Mouse (Mus musculus) intestine, embryonic 14.5 days (tissue): ENCODE measurements around the gene Ate1. TPM values are rescaled to one million over a fixed set of nuclear protein-coding genes. Genes with fewer than 3 reads are reported as not detected.

Experiments
- ATAC-seq: fragments of 200-750 bp; cut with Nextera tagmentation; replicated peaks from 2 replicates; pipeline ENCODE4 v1.8.0; 2017; ENCODE audit warnings: low read depth, moderate number of reproducible peaks, moderate TSS enrichment, moderate library complexity; ENCODE audit not compliant: low FRiP score, low TSS enrichment
- DNase-seq: peaks from one replicate; pipeline ENCODE4 v3.0.0-alpha.2; 2018; ENCODE audit warnings: low spot score
- H3K27ac ChIP-seq: fragments of 300-500 bp; sonication (generic); 2 replicates; pipeline ENCODE4 v1.5.1; 2014; ENCODE audit warnings: low read depth, mild to moderate bottlenecking, control low read depth
- H3K27me3 ChIP-seq: fragments of 300-500 bp; sonication (generic); replicated peaks from 2 replicates; pipeline ENCODE4 v1.6.1; 2014; ENCODE audit warnings: low read length, control low read depth; ENCODE audit not compliant: control insufficient read depth, insufficient read depth
- H3K36me3 ChIP-seq: fragments of 300-500 bp; sonication (generic); 2 replicates; pipeline ENCODE4 v1.6.1; 2014; ENCODE audit warnings: low read length, control low read depth; ENCODE audit not compliant: control insufficient read depth, insufficient read depth
- H3K4me1 ChIP-seq: fragments of 300-500 bp; sonication (generic); replicated peaks from 2 replicates; pipeline ENCODE4 v1.6.1; 2014; ENCODE audit warnings: low read length, control low read depth, mixed read lengths; ENCODE audit not compliant: control insufficient read depth, insufficient read depth
- H3K4me2 ChIP-seq: fragments of 300-500 bp; sonication (generic); 2 replicates; pipeline ENCODE4 v1.6.1; 2014; ENCODE audit warnings: low read length
- H3K4me3 ChIP-seq: fragments of 300-500 bp; sonication (generic); 2 replicates; pipeline ENCODE4 v1.5.1; 2014; ENCODE audit warnings: low read depth, low read length, control low read depth, mixed read lengths
- H3K9ac ChIP-seq: fragments of 300-500 bp; sonication (generic); 2 replicates; pipeline ENCODE4 v1.6.1; 2014; ENCODE audit warnings: mild to moderate bottlenecking, low read length
- H3K9me3 ChIP-seq: fragments of 300-500 bp; sonication (generic); 2 replicates; pipeline ENCODE4 v1.6.1; 2016; ENCODE audit warnings: low read length, control low read depth; ENCODE audit not compliant: control insufficient read depth
- WGBS: fragments of 180-500 bp; shearing (Covaris S2); extraction: QIAGEN DNeasy Blood & Tissue Kit; methylation state at CpG from one replicate; pipeline ENCODE4 v1.1.7; 2014; 5-methylcytosine and 5-hydroxymethylcytosine counted together
- polyA plus RNA-seq: library from polyadenylated mRNA; unstranded; fragments of >200 nt; fragmentation: Nextera tagmentation; extraction: Ambion mirVana; gene quantifications from 2 replicates; pipeline ENCODE4 v1.2.1, GENCODE M21; 2014

Gene Ate1
- polyA plus RNA-seq, 1 experiment from 2014 or later: 63.1 TPM

- Histone ChIP-seq H3K36me3 (no peaks in the 10 kb centered on the region), H3K4me2 (no peak overlapping the region), H3K4me3 (no peak overlapping the region), H3K4me1 (no peaks in the 10 kb centered on the region), H3K9ac (no peak overlapping the region), H3K9me3 (no peaks in the 10 kb centered on the region), H3K27me3 (no peaks in the 10 kb centered on the region), H3K27ac (no peak overlapping the region)
- DNase-seq: no peak
- ATAC-seq: no peak
- 57% methylated on average over 5 of the region's 5 CpGs for whole genome bisulfite sequencing
These were observed 32.6 kb upstream of the Ate1 start for GRCm38 (mm10) chr7:130552780-130553179.

GRCm38 (mm10) chr7:130547635-130548175, 27.5 kb upstream of the Ate1 start:
- no peak overlapping the region for H3K9ac ChIP-seq
- no peak overlapping the region for H3K27ac ChIP-seq
- DNase-seq: no peak
- H3K27me3 ChIP-seq: no peaks in the 10 kb centered on the region
- H3K9me3 ChIP-seq: no peaks in the 10 kb centered on the region
- peaks cover 8% of the 10 kb centered on the region; the same call in 1 of the 2 replicates for H3K4me1 ChIP-seq
- H3K4me2 ChIP-seq: peak overlapping the region; percentile 6; the same call in 1 of the 2 replicates
- 0 out of 2 replicates have a peak overlapping the region, but pooled peaks have one; percentile 90 for H3K4me3 ChIP-seq
- ATAC-seq: no peak
- WGBS: 76% methylated on average over 12 of the region's 12 CpGs
- H3K36me3 ChIP-seq: peaks cover 25% of the 10 kb centered on the region

GRCm38 (mm10) chr7:130546791-130547484, 26.8 kb upstream of the Ate1 start:
- peak overlapping the region; percentile 100 for H3K27ac ChIP-seq
- peak; percentile 96 for ATAC-seq
- DNase-seq: peak; percentile 98
- no peaks in the 10 kb centered on the region for H3K9me3 ChIP-seq
- H3K36me3 ChIP-seq: peaks cover 33% of the 10 kb centered on the region
- H3K4me2 ChIP-seq: peak overlapping the region; percentile 73
- peak overlapping the region; percentile 98 for H3K9ac ChIP-seq
- peak overlapping the region; percentile 90 for H3K4me3 ChIP-seq
- no peaks in the 10 kb centered on the region for H3K27me3 ChIP-seq
- peaks cover 8% of the 10 kb centered on the region; the same call in 1 of the 2 replicates for H3K4me1 ChIP-seq
- WGBS: under 1% methylated on average over 83 of the region's 84 CpGs

GRCm38 (mm10) chr7:130546421-130546790, 26.2 kb upstream of the Ate1 start:
- H3K4me3 ChIP-seq: peak overlapping the region; percentile 90
- H3K4me1 ChIP-seq: peaks cover 8% of the 10 kb centered on the region; the same call in 1 of the 2 replicates
- H3K9ac ChIP-seq: peak overlapping the region; percentile 98
- H3K36me3 ChIP-seq: peaks cover 38% of the 10 kb centered on the region
- DNase-seq (no peak), ATAC-seq (no peak)
- peak overlapping the region; percentile 73 for H3K4me2 ChIP-seq
- no peaks in the 10 kb centered on the region for H3K9me3 ChIP-seq
- H3K27ac ChIP-seq: peak overlapping the region; percentile 100
- H3K27me3 ChIP-seq: no peaks in the 10 kb centered on the region
- WGBS: 5% methylated on average over 7 of the region's 7 CpGs

- peak overlapping the region; percentile 73 for H3K4me2 ChIP-seq
- H3K4me1 ChIP-seq: peaks cover 8% of the 10 kb centered on the region; the same call in 1 of the 2 replicates
- H3K9me3 ChIP-seq: no peaks in the 10 kb centered on the region
- 40% methylated on average over 3 of the region's 3 CpGs for WGBS
- H3K36me3 ChIP-seq: peaks cover 43% of the 10 kb centered on the region
- peak overlapping the region; percentile 98 for H3K9ac ChIP-seq
- ATAC-seq (no peak), DNase-seq (no peak)
- H3K27ac ChIP-seq: peak overlapping the region; percentile 100
- H3K27me3 ChIP-seq: no peaks in the 10 kb centered on the region
- peak overlapping the region; percentile 90 for H3K4me3 ChIP-seq
These were observed 25.7 kb upstream of the Ate1 start for GRCm38 (mm10) chr7:130545893-130546292.

GRCm38 (mm10) chr7:130545401-130545800, 25.2 kb upstream of the Ate1 start:
- H3K9ac ChIP-seq: no peak overlapping the region; the same call in 1 of the 2 replicates
- ATAC-seq: no peak
- WGBS: 86% methylated on average over 5 of the region's 5 CpGs
- H3K4me1 ChIP-seq: peaks cover 8% of the 10 kb centered on the region; the same call in 1 of the 2 replicates
- H3K4me3 ChIP-seq: peak overlapping the region; percentile 90; the same call in 1 of the 2 replicates
- peak overlapping the region; percentile 73 for H3K4me2 ChIP-seq
- peaks cover 48% of the 10 kb centered on the region for H3K36me3 ChIP-seq
- no peaks in the 10 kb centered on the region for H3K9me3 ChIP-seq
- no peak overlapping the region for H3K27ac ChIP-seq
- no peak for DNase-seq
- H3K27me3 ChIP-seq: no peaks in the 10 kb centered on the region

- Histone ChIP-seq H3K4me2 (no peak overlapping the region), H3K9me3 (no peaks in the 10 kb centered on the region), H3K36me3 (peaks cover 71% of the 10 kb centered on the region), H3K4me1 (peaks cover 8% of the 10 kb centered on the region; the same call in 1 of the 2 replicates), H3K4me3 (no peak overlapping the region), H3K27ac (no peak overlapping the region), H3K27me3 (no peaks in the 10 kb centered on the region), H3K9ac (no peak overlapping the region)
- no peak for ATAC-seq
- WGBS: 93% methylated on average over 4 of the region's 4 CpGs
- no peak for DNase-seq
These were observed 23.0 kb upstream of the Ate1 start for GRCm38 (mm10) chr7:130543181-130543580.

- no peak overlapping the region for H3K4me2 ChIP-seq
- H3K36me3 ChIP-seq: peaks cover 98% of the 10 kb centered on the region
- no peaks in the 10 kb centered on the region for H3K9me3 ChIP-seq
- H3K4me3 ChIP-seq: no peak overlapping the region
- no peaks in the 10 kb centered on the region for H3K4me1 ChIP-seq
- no peaks in the 10 kb centered on the region for H3K27me3 ChIP-seq
- 89% methylated on average over 7 of the region's 7 CpGs for WGBS
- DNase-seq (no peak), ATAC-seq (no peak)
- no peak overlapping the region for H3K9ac ChIP-seq
- H3K27ac ChIP-seq: no peak overlapping the region
These were observed 20.0 kb upstream of the Ate1 start for GRCm38 (mm10) chr7:130540176-130540575.
